Comparison of ENCODE assay signal across 8 mouse cellular contexts in the genomic region with DNA sequence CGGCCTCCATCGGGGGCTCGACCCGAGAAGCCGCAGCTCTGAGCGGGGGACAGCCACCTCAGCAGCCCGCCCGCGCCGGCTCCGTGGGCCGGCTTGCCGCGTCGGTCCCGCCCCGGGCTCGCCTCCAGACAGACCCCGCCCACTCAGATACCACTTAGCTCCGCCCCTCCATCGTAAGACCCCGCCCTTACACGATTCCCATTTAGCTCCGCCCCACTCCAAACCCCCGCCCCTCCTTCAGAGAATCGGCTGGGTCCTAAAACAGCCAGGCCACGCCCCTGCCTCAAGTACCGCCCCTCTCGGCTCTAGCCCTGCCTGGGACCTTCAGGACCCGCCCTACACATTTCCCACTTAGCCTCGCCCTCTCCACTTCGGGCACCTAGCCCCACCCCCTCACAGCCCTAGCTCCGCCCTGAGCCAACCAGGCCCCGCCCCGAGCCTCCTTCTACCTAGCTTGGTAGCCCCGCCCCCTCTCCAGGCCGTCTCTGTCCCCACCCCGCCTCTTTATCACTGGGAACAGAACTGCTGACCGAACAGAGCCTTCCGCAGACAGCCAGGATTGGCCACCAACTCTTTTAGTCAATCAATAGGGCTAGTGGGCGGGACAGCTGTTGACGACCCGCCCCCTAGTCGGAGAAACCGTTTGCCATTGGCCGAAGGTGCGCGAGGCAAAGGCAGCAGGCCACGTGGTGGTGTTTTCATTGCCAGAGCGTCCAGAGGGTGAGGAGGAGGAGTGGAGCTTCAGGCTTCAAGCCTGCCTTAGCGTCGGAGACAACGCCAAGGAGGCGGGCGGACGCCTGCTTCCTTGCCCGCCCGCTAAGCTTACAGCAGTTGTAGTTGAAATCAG. TPM values are rescaled to one million over a fixed set of nuclear protein-coding genes. Genes with fewer than 3 reads are reported as not detected.
DNase-seq lines count a peak whose midpoint lies in the region; ATAC-seq lines count a peak whose summit lies in the region.

A gene (minus strand): TSS at position 665 of the 847 bp plus-strand sequence.

- no peaks in the 10 kb centered on the region for H3K9me3 ChIP-seq in lung, embryonic 16.5 days (ENCODE audit: control insufficient read depth, low read length)

- no peaks in the 10 kb centered on the region for H3K27me3 ChIP-seq in lung, embryonic 16.5 days (ENCODE audit: control insufficient read depth, insufficient read depth, low read depth, low read length)

- H3K36me3 ChIP-seq in lung, embryonic 16.5 days (ENCODE audit: control insufficient read depth, insufficient read depth, low read length), result no peaks in the 10 kb centered on the region

- peak within 1 kb of the TSS; percentile 88 for H3K27ac ChIP-seq in lung, embryonic 16.5 days (ENCODE audit: low read length)

- H3K4me3 ChIP-seq in lung, embryonic 16.5 days (ENCODE audit: low read length), result peak within 1 kb of the TSS; percentile 86

- WGBS in lung, embryonic 16.5 days, result under 1% methylated on average over 58 of the region's 58 CpGs

- H3K4me1 ChIP-seq in lung, embryonic 16.5 days (replicated peaks; ENCODE audit: control insufficient read depth, insufficient read depth, low read length), result peaks cover 22% of the 10 kb centered on the region

- ATAC-seq in hematopoietic stem cell, adult 5-6 weeks (replicated peaks in 1 of 2; ENCODE audit: insufficient read depth in 1 of 2, low FRiP score in 2 of 2, low TSS enrichment in 1 of 2, low read depth in 1 of 2, poor library complexity in 2 of 2, severe bottlenecking in 2 of 2), result peak; percentile 84 to 89
- peak; percentile 96 for ATAC-seq in lung, embryonic 16.5 days (ENCODE audit: low read depth)

- peak; percentile 95 for DNase-seq in MEL-GATA-1-ER (ENCODE audit: extremely low read depth, low read depth)
- DNase-seq in cerebellum, adult 8-10 months, result peak; percentile 98
- peak; percentile 97 for DNase-seq in forelimb bud, embryonic 11.5 days (ENCODE audit: low read depth, low spot score)
- peak; percentile 98 for DNase-seq in layer of hippocampus, adult 9-10 months (ENCODE audit: low spot score)
- peak; percentile 96 for DNase-seq in ovary, postnatal 10 days (ENCODE audit: low spot score)
- peak; percentile 88 to 90 for DNase-seq in thymus, postnatal 10 days (ENCODE audit: low spot score in 2 of 2)

- H3K4me2 ChIP-seq in lung, embryonic 16.5 days (ENCODE audit: low read depth, low read length), result peak within 1 kb of the TSS; percentile 73

- peak within 1 kb of the TSS; percentile 88 for H3K9ac ChIP-seq in lung, embryonic 16.5 days (ENCODE audit: low read length)

RNA-seq across cellular contexts. Expression of the gene that starts here (rescaled TPM):
- total RNA-seq in hematopoietic stem cell, adult 5-6 weeks (2017), result 3.8 and 4.1 TPM in 2 replicates
- polyA plus RNA-seq in lung, embryonic 16.5 days (2015; fragmentation: Nextera tagmentation; extraction: Ambion mirVana), result 44.2 and 46.4 TPM in 2 replicates

Comparison
In these comparisons a context has a peak if more than half of its experiments do, and no peak if none do; other contexts are left out.
1. Peak in every context shown above with its lines: DNase-seq, ATAC-seq, H3K4me3 ChIP-seq and H3K27ac ChIP-seq.